Mouse (Mus musculus) stomach, embryonic 15.5 days (tissue): ENCODE results near the gene Coq5. TPM values are rescaled to one million over a fixed set of nuclear protein-coding genes. Genes with fewer than 3 reads are reported as not detected.
"Not testable (repeated sequence)": the region's sequence is repeated elsewhere in the genome, so short reads cannot be mapped to it uniquely, and the experiment has no call there.

Experiments used
- ATAC-seq: fragments of 200-750 bp; cut with Nextera tagmentation; 2 replicates; pipeline ENCODE4 v1.8.0; 2017; ENCODE audit warnings: low read depth, moderate number of reproducible peaks, moderate TSS enrichment; ENCODE audit not compliant: insufficient read depth, low FRiP score
- H3K27ac ChIP-seq: fragments of 300-500 bp; sonication (generic); 2 replicates; pipeline ENCODE4 v1.5.1; 2015; ENCODE audit warnings: mild to moderate bottlenecking, inconsistent platforms
- H3K27me3 ChIP-seq: fragments of 300-500 bp; sonication (generic); replicated peaks from 2 replicates; pipeline ENCODE4 v1.6.1; 2015; ENCODE audit warnings: inconsistent platforms
- H3K36me3 ChIP-seq: fragments of 300-500 bp; sonication (generic); 2 replicates; pipeline ENCODE4 v1.6.1; 2015; ENCODE audit warnings: inconsistent platforms
- H3K4me1 ChIP-seq: fragments of 300-500 bp; sonication (generic); 2 replicates; pipeline ENCODE4 v1.6.1; 2015; ENCODE audit warnings: inconsistent platforms
- H3K4me2 ChIP-seq: fragments of 300-500 bp; sonication (generic); 2 replicates; pipeline ENCODE4 v1.6.1; 2015; ENCODE audit warnings: mild to moderate bottlenecking, inconsistent platforms
- H3K4me3 ChIP-seq: fragments of 300-500 bp; sonication (generic); replicated peaks from 2 replicates; pipeline ENCODE4 v1.5.1; 2015; ENCODE audit warnings: inconsistent platforms
- H3K9ac ChIP-seq: fragments of 300-500 bp; sonication (generic); 2 replicates; pipeline ENCODE4 v1.6.1; 2015; ENCODE audit warnings: inconsistent platforms
- H3K9me3 ChIP-seq: fragments of 300-500 bp; sonication (generic); 2 replicates; pipeline ENCODE4 v1.6.1; 2016; ENCODE audit warnings: inconsistent platforms
- WGBS: fragments of 180-500 bp; shearing (Covaris S2); methylation state at CpG from one replicate; pipeline ENCODE4 v1.1.7; 2015; 5-methylcytosine and 5-hydroxymethylcytosine counted together
- polyA plus RNA-seq: library from polyadenylated mRNA; unstranded; fragments of >200 nt; fragmentation: Nextera tagmentation; extraction: Ambion mirVana; gene quantifications from 2 replicates; pipeline ENCODE4 v1.2.1, GENCODE M21; 2015

The Coq5 gene
- polyA plus RNA-seq, 1 experiment from 2014 or later = 47.9 TPM

DNA sequence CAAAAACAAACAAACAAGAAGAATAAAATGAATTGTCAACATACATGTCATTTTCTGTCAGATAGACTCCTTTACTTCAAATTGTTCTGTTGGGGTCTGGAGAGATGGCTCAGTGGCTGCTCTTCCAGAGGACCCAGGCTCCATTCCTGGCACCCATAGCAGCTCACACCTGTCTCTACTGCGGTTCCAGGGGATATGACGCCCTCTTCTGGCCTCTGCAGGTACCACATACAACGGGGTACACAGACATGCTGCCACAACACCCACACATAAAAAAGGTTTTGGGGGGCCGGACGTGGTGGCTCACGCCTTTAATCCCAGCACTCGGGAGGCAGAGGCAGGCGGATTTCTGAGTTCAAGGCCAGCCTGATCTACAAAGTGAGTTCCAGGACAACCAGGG, 14.7 kb downstream of the Coq5 start:
- WGBS = 88% methylated on average over 8 of the region's 8 CpGs
- no peaks in the 10 kb centered on the region for H3K27me3 ChIP-seq
- H3K9me3 ChIP-seq = no peaks in the 10 kb centered on the region
- H3K36me3 ChIP-seq = peaks cover 29% of the 10 kb centered on the region
- no peak for ATAC-seq
- H3K4me3 ChIP-seq = no peak overlapping the region
- no peak overlapping the region for H3K9ac ChIP-seq
- no peak overlapping the region for H3K27ac ChIP-seq
- H3K4me1 ChIP-seq = peaks cover 21% of the 10 kb centered on the region
- H3K4me2 ChIP-seq = no peak overlapping the region

GRCm38 (mm10) chr5:115296347-115296746, 16.9 kb downstream of the Coq5 start:
- H3K4me2 ChIP-seq = no peak overlapping the region
- H3K9ac ChIP-seq = no peak overlapping the region
- peaks cover 18% of the 10 kb centered on the region for H3K36me3 ChIP-seq
- H3K4me3 ChIP-seq = no peak overlapping the region
- no peaks in the 10 kb centered on the region for H3K27me3 ChIP-seq
- 57% methylated on average over 10 of the region's 10 CpGs for WGBS
- no peaks in the 10 kb centered on the region for H3K9me3 ChIP-seq
- no peak for ATAC-seq
- H3K4me1 ChIP-seq = peaks cover 25% of the 10 kb centered on the region
- peak overlapping the region; percentile 52 for H3K27ac ChIP-seq

DNA sequence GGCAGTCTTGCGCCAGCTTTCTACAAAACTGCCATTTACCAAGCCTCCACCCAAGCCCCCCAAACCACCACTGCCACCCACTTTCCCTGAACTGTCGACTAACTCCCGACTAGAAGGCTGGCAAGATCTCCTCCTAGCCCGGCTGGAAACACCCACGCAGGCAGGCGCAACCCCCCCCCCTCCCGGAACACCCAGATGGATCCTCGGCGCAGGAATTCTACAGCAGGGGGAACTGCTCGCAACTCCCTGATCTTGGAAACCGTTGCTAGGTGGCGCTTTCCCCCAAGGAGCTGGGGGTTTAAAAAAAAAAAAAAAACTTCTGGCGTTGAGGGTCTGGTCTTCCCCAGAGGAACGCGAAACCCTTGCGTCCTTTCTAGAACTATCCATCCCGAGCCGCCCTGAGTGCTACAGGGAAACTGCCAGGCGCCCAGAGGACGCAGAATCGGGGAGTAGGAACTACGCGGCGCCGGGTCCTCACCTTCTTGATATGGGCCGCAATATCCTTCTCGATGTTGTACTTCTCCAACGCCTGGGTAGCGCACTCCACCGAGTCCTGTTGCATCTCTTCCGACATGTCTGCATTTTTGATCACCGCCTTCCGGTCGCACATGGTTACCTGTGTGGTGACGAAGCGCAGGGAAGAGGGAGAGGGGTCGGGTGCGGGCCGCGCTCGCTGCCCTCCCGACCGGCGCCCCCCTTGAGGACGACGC, 20.7 kb downstream of the Coq5 start:
- Histone ChIP-seq H3K27me3 (no peaks in the 10 kb centered on the region), H3K9ac (peak overlapping the region; percentile 95), H3K27ac (peak overlapping the region; percentile 95), H3K36me3 (peaks cover 18% of the 10 kb centered on the region), H3K4me3 (peak overlapping the region; percentile 95), H3K4me1 (peaks cover 28% of the 10 kb centered on the region), H3K4me2 (peak overlapping the region; percentile 62), H3K9me3 (no peaks in the 10 kb centered on the region)
- ATAC-seq = peak; percentile 8; the same call in 1 of the 2 replicates
- WGBS = under 1% methylated on average over 46 of the region's 46 CpGs

GRCm38 (mm10) chr5:115300792-115301614, 21.5 kb downstream of the Coq5 start, which contains the start of gene Dynll1:
TSS of gene Dynll1 (minus strand) at chr5:115300999.
- under 1% methylated on average over 66 of the region's 66 CpGs for WGBS
- ATAC-seq = peak; percentile 98
- no peaks in the 10 kb centered on the region for H3K9me3 ChIP-seq
- peaks cover 15% of the 10 kb centered on the region for H3K36me3 ChIP-seq
- H3K4me3 ChIP-seq = peak within 1 kb of the TSS; percentile 95
- H3K27me3 ChIP-seq = no peaks in the 10 kb centered on the region
- H3K9ac ChIP-seq = peak within 1 kb of the TSS; percentile 95
- H3K27ac ChIP-seq = peak within 1 kb of the TSS; percentile 95
- H3K4me1 ChIP-seq = peaks cover 26% of the 10 kb centered on the region
- H3K4me2 ChIP-seq = peak within 1 kb of the TSS; percentile 83

- peaks cover 20% of the 10 kb centered on the region for H3K4me1 ChIP-seq
- ATAC-seq = no peak
- H3K4me2 ChIP-seq = peak overlapping the region; percentile 83
- WGBS = 17% methylated on average over 13 of the region's 13 CpGs
- H3K36me3 ChIP-seq = peaks cover 10% of the 10 kb centered on the region
- no peaks in the 10 kb centered on the region for H3K9me3 ChIP-seq
- no peaks in the 10 kb centered on the region for H3K27me3 ChIP-seq
- peak overlapping the region; percentile 31; the same call in 1 of the 2 replicates for H3K9ac ChIP-seq
- peak overlapping the region; percentile 86 for H3K27ac ChIP-seq
- H3K4me3 ChIP-seq = peak overlapping the region; percentile 95
Observed at GRCm38 (mm10) chr5:115301615-115302014, 22.1 kb downstream of the Coq5 start.

- ATAC-seq, H3K4me3 ChIP-seq, H3K27me3 ChIP-seq, H3K9me3 ChIP-seq, H3K4me2 ChIP-seq, H3K9ac ChIP-seq, H3K27ac ChIP-seq: not testable (repeated sequence)
- WGBS = 74% methylated on average over 6 of the region's 7 CpGs
- Histone ChIP-seq H3K36me3 (peaks cover 10% of the 10 kb centered on the region), H3K4me1 (peaks cover 19% of the 10 kb centered on the region)
Observed at GRCm38 (mm10) chr5:115302190-115302589, 22.7 kb downstream of the Coq5 start.

- Histone ChIP-seq H3K27ac (no peak overlapping the region), H3K27me3 (no peaks in the 10 kb centered on the region), H3K4me1 (peaks cover 9% of the 10 kb centered on the region), H3K36me3 (no peaks in the 10 kb centered on the region), H3K4me2 (no peak overlapping the region), H3K9ac (no peak overlapping the region), H3K4me3 (no peak overlapping the region), H3K9me3 (no peaks in the 10 kb centered on the region)
- ATAC-seq = peak; percentile 47; the same call in 1 of the 2 replicates
- WGBS = 71% methylated on average over 4 of the region's 4 CpGs
Observed at GRCm38 (mm10) chr5:115312354-115312753, 32.9 kb downstream of the Coq5 start.

GRCm38 (mm10) chr5:115312816-115313667, 33.6 kb downstream of the Coq5 start:
- ATAC-seq = 0 out of 2 replicates have a peak, but pooled peaks have one; percentile 45
- 58% methylated on average over 10 of the region's 10 CpGs for WGBS
- H3K27ac ChIP-seq = peak overlapping the region; percentile 33; the same call in 1 of the 2 replicates
- no peaks in the 10 kb centered on the region for H3K36me3 ChIP-seq
- peaks cover 16% of the 10 kb centered on the region for H3K4me1 ChIP-seq
- H3K27me3 ChIP-seq = no peaks in the 10 kb centered on the region
- H3K4me3 ChIP-seq = no peak overlapping the region
- H3K9me3 ChIP-seq = no peaks in the 10 kb centered on the region
- no peak overlapping the region for H3K9ac ChIP-seq
- no peak overlapping the region for H3K4me2 ChIP-seq

DNA sequence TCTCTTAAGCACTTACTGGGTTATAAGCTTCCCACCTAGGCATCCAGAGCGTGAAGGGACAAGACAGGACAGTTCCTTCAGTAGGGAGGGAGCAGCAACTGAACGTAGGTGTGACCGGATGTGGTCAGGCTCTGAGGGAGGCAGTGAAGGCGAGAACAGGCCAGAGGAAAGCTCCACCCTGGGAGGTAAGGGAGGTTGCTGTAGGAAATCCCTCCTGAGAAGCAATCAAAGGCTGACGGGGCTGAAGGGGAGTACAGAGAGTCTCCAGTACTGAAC, 34.1 kb downstream of the Coq5 start:
- no peaks in the 10 kb centered on the region for H3K36me3 ChIP-seq
- H3K27me3 ChIP-seq = no peaks in the 10 kb centered on the region
- 40% methylated on average over 5 of the region's 5 CpGs for WGBS
- peaks cover 21% of the 10 kb centered on the region for H3K4me1 ChIP-seq
- H3K4me3 ChIP-seq = no peak overlapping the region
- peak overlapping the region; percentile 44; the same call in 1 of the 2 replicates for H3K27ac ChIP-seq
- 0 out of 2 replicates have a peak, but pooled peaks have one; percentile 7 for ATAC-seq
- no peaks in the 10 kb centered on the region for H3K9me3 ChIP-seq
- no peak overlapping the region for H3K4me2 ChIP-seq
- H3K9ac ChIP-seq = no peak overlapping the region

DNA sequence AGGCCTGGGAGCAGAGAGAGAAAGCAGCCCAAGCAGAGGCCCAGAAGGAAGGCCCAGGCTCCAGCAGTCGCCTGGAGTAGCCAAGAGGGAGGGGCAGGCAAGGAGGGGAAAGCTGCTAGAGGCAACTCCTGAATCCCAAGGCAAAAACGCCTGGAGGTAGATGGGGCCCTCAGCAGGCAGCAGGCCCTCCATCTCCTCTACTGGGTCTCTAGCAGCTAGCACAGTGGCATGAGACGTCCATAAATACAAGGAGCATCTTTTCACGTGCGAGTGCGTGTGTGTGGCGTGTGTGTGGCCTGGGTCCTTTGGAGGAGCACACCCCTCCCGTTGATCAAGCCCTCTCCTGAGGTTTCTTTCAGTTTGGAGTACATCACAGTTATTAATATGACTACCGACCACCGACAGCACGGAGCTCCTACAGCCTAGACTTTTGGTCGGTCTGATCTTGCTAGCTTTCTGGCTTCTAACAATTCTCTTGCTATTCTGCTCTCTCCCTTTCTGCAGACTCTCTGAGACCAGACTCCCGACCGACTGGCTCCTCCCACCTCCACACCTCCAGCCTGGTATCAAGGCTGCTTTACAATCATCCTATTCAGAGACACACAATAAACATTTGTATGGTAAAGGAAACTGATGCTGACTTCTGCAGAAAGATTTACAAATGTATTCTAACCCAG, 37.6 kb downstream of the Coq5 start:
- peak overlapping the region; percentile 87 for H3K27ac ChIP-seq
- peaks cover 25% of the 10 kb centered on the region for H3K4me1 ChIP-seq
- H3K4me2 ChIP-seq = peak overlapping the region; percentile 35; the same call in 1 of the 2 replicates
- no peaks in the 10 kb centered on the region for H3K9me3 ChIP-seq
- H3K27me3 ChIP-seq = no peaks in the 10 kb centered on the region
- no peak overlapping the region for H3K9ac ChIP-seq
- WGBS = 16% methylated on average over 14 of the region's 14 CpGs
- ATAC-seq = no peak
- no peaks in the 10 kb centered on the region for H3K36me3 ChIP-seq
- H3K4me3 ChIP-seq = no peak overlapping the region
